Mouse (Mus musculus) myocyte (in vitro differentiated cells): ENCODE measurements around the gene Cdk19. TPM values are rescaled to one million over a fixed set of nuclear protein-coding genes. Genes with fewer than 3 reads are reported as not detected.

Source experiments
- H3K27me3 ChIP-seq: one replicate; pipeline ENCODE4 v1.6.1; 2011; ENCODE audit not compliant: control insufficient read depth, insufficient read depth, insufficient read length
- H3K36me3 ChIP-seq: one replicate; pipeline ENCODE4 v1.6.1; 2011; ENCODE audit not compliant: control insufficient read depth, insufficient read depth
- H3K4me2 ChIP-seq: one replicate; pipeline ENCODE4 v1.6.1; 2011; ENCODE audit warnings: low read depth, control low read depth
- H3K4me3 ChIP-seq: one replicate; pipeline ENCODE4 v1.5.1; 2011; ENCODE audit warnings: mild to moderate bottlenecking, control low read depth, moderate library complexity
- H3K79me2 ChIP-seq: one replicate; pipeline ENCODE4 v1.6.1; 2011; ENCODE audit not compliant: control insufficient read depth, insufficient read depth
- H3ac ChIP-seq: one replicate; pipeline ENCODE4 v1.6.1; 2011; ENCODE audit not compliant: control insufficient read depth, insufficient read length
- CEBPB ChIP-seq: IDR thresholded peaks from 2 replicates; pipeline ENCODE4 v1.6.1; 2011; ENCODE audit warnings: mild to moderate bottlenecking, moderate library complexity; ENCODE audit not compliant: poor library complexity, insufficient read depth, severe bottlenecking
- E2F4 ChIP-seq: IDR thresholded peaks from one replicate; pipeline ENCODE4 v1.6.1; 2011; ENCODE audit warnings: mild to moderate bottlenecking, control low read depth, moderate library complexity; ENCODE audit not compliant: insufficient read depth
- MAX ChIP-seq: IDR thresholded peaks from one replicate; pipeline ENCODE4 v1.6.1; 2011; ENCODE audit warnings: low read depth, mild to moderate bottlenecking, control low read depth
- MYOD1 ChIP-seq, 3 experiments: IDR thresholded peaks; one replicate each; pipeline ENCODE4 v1.6.1; 2011; ENCODE audit warnings: control low read depth in 2 of 3, low read depth in 2 of 3, mild to moderate bottlenecking in 2 of 3, moderate library complexity in 1 of 3; ENCODE audit not compliant: insufficient read length in 2 of 3, control insufficient read depth in 1 of 3
- MYOG ChIP-seq, 3 experiments: IDR thresholded peaks; one replicate each; pipeline ENCODE4 v1.6.1; 2011; ENCODE audit warnings: control low read depth in 2 of 3, low read depth in 2 of 3, mild to moderate bottlenecking in 2 of 3; ENCODE audit not compliant: insufficient read length in 2 of 3, control insufficient read depth in 1 of 3, insufficient read depth in 1 of 3
- POLR2A ChIP-seq: IDR thresholded peaks from one replicate; pipeline ENCODE4 v1.6.1; 2011; ENCODE audit warnings: low read depth, mild to moderate bottlenecking, control low read depth, moderate library complexity; ENCODE audit not compliant: insufficient read length
- POLR2AphosphoS2 ChIP-seq: IDR thresholded peaks from one replicate; pipeline ENCODE4 v1.6.1; 2011; ENCODE audit warnings: low read depth, control low read depth; ENCODE audit not compliant: insufficient read length
- REST ChIP-seq: IDR thresholded peaks from one replicate; pipeline ENCODE4 v1.6.1; 2011; ENCODE audit warnings: mild to moderate bottlenecking, control low read depth, moderate library complexity; ENCODE audit not compliant: insufficient read depth, insufficient read length
- SRF ChIP-seq: IDR thresholded peaks from one replicate; pipeline ENCODE4 v1.6.1; 2011; ENCODE audit warnings: low read depth; ENCODE audit not compliant: control insufficient read depth, insufficient read length
- TCF12 ChIP-seq: IDR thresholded peaks from one replicate; pipeline ENCODE4 v1.6.1; 2011; ENCODE audit warnings: mild to moderate bottlenecking, control low read depth; ENCODE audit not compliant: poor library complexity, insufficient read depth, severe bottlenecking
- TCF3 ChIP-seq: IDR thresholded peaks from one replicate; pipeline ENCODE4 v1.6.1; 2011; ENCODE audit warnings: low read depth, control low read depth; ENCODE audit not compliant: insufficient read length
- USF1 ChIP-seq: IDR thresholded peaks from one replicate; pipeline ENCODE4 v1.6.1; 2011; ENCODE audit warnings: low read depth, mild to moderate bottlenecking, control low read depth, moderate library complexity
- polyA plus RNA-seq: library from polyadenylated mRNA; unstranded; fragments of >200 nt; fragmentation: generic; extraction: Trizol; gene quantifications from one replicate; pipeline ENCODE4 v1.2.1, GENCODE M21; 2012; ENCODE audit warnings: missing spikeins

Gene Cdk19
- polyA plus RNA-seq, 1 experiment = 5.3 TPM

DNA sequence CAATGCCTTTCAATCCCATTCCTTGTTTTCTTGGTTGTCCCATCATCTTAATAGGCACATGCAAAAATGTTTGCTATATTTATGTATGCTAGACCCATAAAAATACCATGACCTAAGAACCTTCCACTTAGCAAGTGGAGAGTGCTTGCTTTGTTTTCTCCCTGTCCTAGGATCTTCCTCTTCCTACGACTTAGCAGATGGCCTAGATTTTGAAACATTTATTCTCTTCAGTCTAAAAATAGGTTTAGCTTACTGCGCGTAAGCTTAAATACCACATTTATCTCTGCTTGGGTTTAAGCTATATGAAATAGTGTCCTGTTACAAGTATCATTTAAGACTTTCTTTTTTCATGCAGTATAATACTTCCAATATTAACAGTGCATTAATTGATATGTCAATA is 109.1 kb downstream of the Cdk19 start:
- H3K4me3 ChIP-seq = no peak overlapping the region
- TF ChIP-seq USF1 (no peak), MYOD1 (IDR thresholded peaks at IDR 0.05; ENCODE audit: control insufficient read depth in 1 of 3, insufficient read length in 2 of 3, low read depth in 2 of 3) (no peak), CEBPB (no peak), TCF3 (no peak), TCF12 (no peak), REST (no peak)
- no peaks in the 10 kb centered on the region for H3K36me3 ChIP-seq
- H3K27me3 ChIP-seq = no peaks in the 10 kb centered on the region
- no peaks in the 10 kb centered on the region for H3K79me2 ChIP-seq
- no peak overlapping the region for H3K4me2 ChIP-seq
- H3ac ChIP-seq = no peak overlapping the region

DNA sequence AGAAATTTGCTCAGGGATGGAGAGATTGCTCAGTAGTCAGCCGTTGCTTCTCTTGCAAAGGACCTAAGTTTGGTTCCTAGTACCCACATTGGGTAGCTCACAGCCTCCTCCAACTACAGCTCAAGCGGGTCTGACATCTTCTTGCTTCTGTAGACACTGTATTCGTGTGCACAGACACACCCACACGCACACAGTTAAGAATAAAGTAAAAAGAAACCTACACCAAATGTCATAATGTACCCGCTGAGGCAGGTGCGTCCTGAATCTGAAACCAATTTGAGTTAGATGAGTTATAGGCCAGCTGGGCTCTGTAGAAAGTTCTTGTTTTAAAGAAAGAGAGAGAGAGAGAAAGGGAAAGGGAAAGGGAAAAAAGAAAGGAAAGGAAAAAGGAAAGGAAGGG is 110.2 kb downstream of the Cdk19 start:
- Histone ChIP-seq H3K36me3 (no peaks in the 10 kb centered on the region), H3K27me3 (no peaks in the 10 kb centered on the region), H3ac (no peak overlapping the region), H3K79me2 (no peaks in the 10 kb centered on the region), H3K4me2 (no peak overlapping the region), H3K4me3 (no peak overlapping the region)
- no peak for TF ChIP-seq POLR2A
- no peak for TF ChIP-seq SRF
- no peak for TF ChIP-seq CEBPB
- TF ChIP-seq POLR2AphosphoS2 = no peak
- TF ChIP-seq REST = no peak
- TF ChIP-seq TCF3 = no peak
- no peak for TF ChIP-seq MYOG (IDR thresholded peaks at IDR 0.05; ENCODE audit: control insufficient read depth in 1 of 3, insufficient read depth in 1 of 3, insufficient read length in 2 of 3, low read depth in 2 of 3)
- no peak for TF ChIP-seq MYOD1 (IDR thresholded peaks at IDR 0.05; ENCODE audit: control insufficient read depth in 1 of 3, insufficient read length in 2 of 3, low read depth in 2 of 3)
- TF ChIP-seq E2F4 = no peak
- no peak for TF ChIP-seq MAX
- TF ChIP-seq USF1 = no peak
- no peak for TF ChIP-seq TCF12

DNA sequence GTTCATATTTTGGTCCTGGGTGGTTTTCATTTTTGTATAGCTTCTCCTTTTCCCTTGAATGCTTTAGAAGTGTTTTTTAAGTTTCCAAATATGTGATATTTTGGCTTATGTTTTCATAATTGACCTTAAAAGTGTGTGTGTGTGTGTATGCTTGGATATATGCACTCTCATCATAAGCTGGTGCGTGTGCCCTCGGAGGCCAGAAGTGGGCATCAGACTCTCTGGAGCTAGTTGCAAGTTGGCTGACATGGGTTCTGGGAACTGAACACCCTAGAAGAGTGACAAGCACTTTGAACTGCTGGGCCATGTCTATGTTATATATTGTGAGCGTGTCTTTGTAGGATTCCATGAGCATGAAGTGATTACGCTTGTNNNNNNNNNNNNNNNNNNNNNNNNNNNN is 110.8 kb downstream of the Cdk19 start:
- Histone ChIP-seq H3K4me3 (no peak overlapping the region), H3K79me2 (no peaks in the 10 kb centered on the region), H3ac (no peak overlapping the region)

DNA sequence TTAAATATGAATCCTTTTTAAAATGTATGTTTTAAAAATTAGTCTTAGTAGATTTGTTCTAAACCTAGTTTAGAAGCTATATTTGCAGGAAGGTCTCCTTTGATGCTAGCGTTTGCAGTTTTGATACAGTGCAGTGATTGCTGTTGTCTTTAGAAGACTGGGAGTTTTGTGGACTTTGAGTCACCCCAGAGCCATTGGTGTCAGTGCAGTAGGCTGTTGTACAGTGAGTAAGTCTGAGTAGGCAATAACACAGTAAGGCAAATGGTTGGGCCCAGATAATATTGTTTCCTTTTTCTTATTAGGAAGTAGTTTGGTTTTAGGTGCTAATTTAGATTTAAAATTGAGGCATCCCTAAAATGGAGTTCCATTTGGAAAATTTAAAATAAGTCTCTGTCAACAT is 117.8 kb downstream of the Cdk19 start:
- Histone ChIP-seq H3ac (no peak overlapping the region), H3K27me3 (no peaks in the 10 kb centered on the region), H3K4me3 (no peak overlapping the region), H3K79me2 (no peaks in the 10 kb centered on the region), H3K36me3 (no peaks in the 10 kb centered on the region), H3K4me2 (no peak overlapping the region)
- TF ChIP-seq MAX = no peak
- no peak for TF ChIP-seq TCF12
- TF ChIP-seq E2F4 = no peak
- no peak for TF ChIP-seq CEBPB
- TF ChIP-seq REST = no peak
- no peak for TF ChIP-seq POLR2A
- no peak for TF ChIP-seq MYOD1 (IDR thresholded peaks at IDR 0.05; ENCODE audit: control insufficient read depth in 1 of 3, insufficient read length in 2 of 3, low read depth in 2 of 3)
- no peak for TF ChIP-seq MYOG (IDR thresholded peaks at IDR 0.05; ENCODE audit: control insufficient read depth in 1 of 3, insufficient read depth in 1 of 3, insufficient read length in 2 of 3, low read depth in 2 of 3)
- TF ChIP-seq SRF = no peak
- no peak for TF ChIP-seq USF1
- no peak for TF ChIP-seq POLR2AphosphoS2
- TF ChIP-seq TCF3 = no peak

More for the DNA sequence above, 110.8 kb downstream of the Cdk19 start:
- H3K27me3 ChIP-seq = no peaks in the 10 kb centered on the region
- no peaks in the 10 kb centered on the region for H3K36me3 ChIP-seq
- H3K4me2 ChIP-seq = no peak overlapping the region
- TF ChIP-seq CEBPB (no peak), MYOD1 (IDR thresholded peaks at IDR 0.05; ENCODE audit: control insufficient read depth in 1 of 3, insufficient read length in 2 of 3, low read depth in 2 of 3) (no peak), TCF3 (no peak), E2F4 (no peak), REST (no peak), MAX (no peak), USF1 (no peak), POLR2AphosphoS2 (no peak), TCF12 (no peak), POLR2A (no peak), SRF (no peak), MYOG (IDR thresholded peaks at IDR 0.05; ENCODE audit: control insufficient read depth in 1 of 3, insufficient read depth in 1 of 3, insufficient read length in 2 of 3, low read depth in 2 of 3) (no peak)

DNA sequence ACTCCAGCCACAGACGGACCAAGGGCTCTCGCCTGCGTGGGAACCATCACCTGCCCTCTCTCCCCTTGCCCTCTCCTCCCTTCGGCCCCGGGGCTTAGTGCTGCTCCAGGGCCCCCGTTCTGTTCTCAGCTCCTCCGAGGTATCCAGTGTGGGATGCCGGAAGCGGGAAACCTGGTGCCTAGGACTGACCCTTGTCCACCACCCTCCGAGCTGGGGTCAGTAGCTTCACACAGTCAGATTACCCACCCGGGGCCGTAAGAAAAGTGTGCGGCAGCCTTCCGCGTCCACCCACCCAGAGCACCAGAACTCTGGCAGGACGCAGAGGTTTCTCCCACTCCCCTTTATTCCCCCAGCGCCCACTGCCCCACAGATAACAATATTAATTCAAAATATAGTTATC is 119.8 kb downstream of the Cdk19 start:
- Histone ChIP-seq H3K27me3 (no peaks in the 10 kb centered on the region), H3K4me3 (no peak overlapping the region), H3K4me2 (no peak overlapping the region), H3K79me2 (no peaks in the 10 kb centered on the region), H3ac (no peak overlapping the region), H3K36me3 (no peaks in the 10 kb centered on the region)
- no peak for TF ChIP-seq REST
- no peak for TF ChIP-seq CEBPB
- TF ChIP-seq MAX = no peak
- TF ChIP-seq POLR2A = no peak
- TF ChIP-seq USF1 = no peak
- TF ChIP-seq MYOG (IDR thresholded peaks at IDR 0.05; ENCODE audit: control insufficient read depth in 1 of 3, insufficient read depth in 1 of 3, insufficient read length in 2 of 3, low read depth in 2 of 3) = no peak
- TF ChIP-seq E2F4 = no peak
- no peak for TF ChIP-seq SRF
- no peak for TF ChIP-seq TCF12
